Mouse (Mus musculus) hindbrain, embryonic 12.5 days (tissue): ENCODE results near the gene Robo3. TPM values are rescaled to one million over a fixed set of nuclear protein-coding genes. Genes with fewer than 3 reads are reported as not detected.

Experiments used
- polyA plus RNA-seq: library from polyadenylated mRNA; unstranded; fragments of >200 nt; fragmentation: Nextera tagmentation; extraction: Ambion mirVana; gene quantifications from 2 replicates; pipeline ENCODE4 v1.2.1, GENCODE M21; 2016

The Robo3 gene
- polyA plus RNA-seq, 1 experiment from 2014 or later = 155 TPM

Other genes starting within 250 kb of the Robo3 start
- 12.7 and 14.1 TPM in 2 replicates for gene Tmem218, start 225.0 kb downstream of the Robo3 start, polyA plus RNA-seq
- 1.7 TPM in 2 replicates for gene Slc37a2, start 177.5 kb downstream of the Robo3 start, polyA plus RNA-seq
- 8.2 and 10.5 TPM in 2 replicates for gene Ccdc15, start 84.8 kb downstream of the Robo3 start, polyA plus RNA-seq
- 0.26 and 0.36 TPM in 2 replicates for gene Hepacam, start 65.9 kb downstream of the Robo3 start, polyA plus RNA-seq
- gene Robo4, start 31.3 kb downstream of the Robo3 start, polyA plus RNA-seq = 8.0 and 12.0 TPM in 2 replicates
- gene Msantd2, start 56.1 kb upstream of the Robo3 start, polyA plus RNA-seq = 50.7 TPM in 2 replicates
- 31.6 and 32.7 TPM in 2 replicates for gene Esam, start 94.8 kb upstream of the Robo3 start, polyA plus RNA-seq
- gene Vsig2, start 106.0 kb upstream of the Robo3 start, polyA plus RNA-seq = 0.53 and 1.0 TPM in 2 replicates
- 15.4 and 15.5 TPM in 2 replicates for gene Nrgn, start 119.7 kb upstream of the Robo3 start, polyA plus RNA-seq
- 9.4 and 12.1 TPM in 2 replicates for gene Siae, start 122.5 kb upstream of the Robo3 start, polyA plus RNA-seq
- 17.9 and 22.9 TPM in 2 replicates for gene Spa17, start 180.5 kb upstream of the Robo3 start, polyA plus RNA-seq
- gene Tbrg1, start 224.1 kb upstream of the Robo3 start, polyA plus RNA-seq = 129 and 140 TPM in 2 replicates
- 0.79 and 3.0 TPM in 2 replicates for gene Panx3, start 236.0 kb upstream of the Robo3 start, polyA plus RNA-seq